In genomic region chr17:29261603-29262258, GRCm38 (mm10) we compare ENCODE assay signal across 1 mouse cellular context.
TF ChIP-seq lines count a peak whose summit lies in the region.

No protein-coding gene starts in this region.

TF ChIP-seq in ES-E14, 5 proteins besides CTCF, POLR2A, EP300 and RAD21:
- TF ChIP-seq HCFC1 (IDR thresholded peaks at IDR 0.05; ENCODE audit: borderline replicate concordance, insufficient read depth, low read length) (no peak), MAFK (IDR thresholded peaks at IDR 0.05; ENCODE audit: insufficient read depth, low read depth, low read length) (no peak), ZNF384 (IDR thresholded peaks at IDR 0.05; ENCODE audit: low read depth, low read length) (no peak), CHD2 (IDR thresholded peaks at IDR 0.05; ENCODE audit: low read depth, low read length) (no peak), ZC3H11A (IDR thresholded peaks at IDR 0.05; ENCODE audit: borderline replicate concordance, low read depth, low read length) (no peak)
